Mouse (Mus musculus) limb, embryonic 12.5 days (tissue): ENCODE measurements around the gene Tspan12. TPM values are rescaled to one million over a fixed set of nuclear protein-coding genes. Genes with fewer than 3 reads are reported as not detected.

Experiments used
- ATAC-seq: fragments of 200-750 bp; cut with Nextera tagmentation; 2 replicates; pipeline ENCODE4 v1.8.0; 2017; ENCODE audit warnings: low read depth, moderate TSS enrichment; ENCODE audit not compliant: insufficient number of reproducible peaks, insufficient read depth, low FRiP score, low TSS enrichment
- H3K27ac ChIP-seq: fragments of 300-500 bp; sonication (generic); 2 replicates; pipeline ENCODE4 v1.5.1; 2016; ENCODE audit warnings: mild to moderate bottlenecking, moderate library complexity
- H3K27me3 ChIP-seq: fragments of 300-500 bp; sonication (generic); 2 replicates; pipeline ENCODE4 v1.6.1; 2016; ENCODE audit warnings: mild to moderate bottlenecking, moderate library complexity
- H3K36me3 ChIP-seq: fragments of 300-500 bp; sonication (generic); 2 replicates; pipeline ENCODE4 v1.6.1; 2016; ENCODE audit warnings: mild to moderate bottlenecking, moderate library complexity
- H3K4me1 ChIP-seq: fragments of 300-500 bp; sonication (generic); replicated peaks from 2 replicates; pipeline ENCODE4 v1.6.1; 2016
- H3K4me2 ChIP-seq: fragments of 300-500 bp; sonication (generic); 2 replicates; pipeline ENCODE4 v1.6.1; 2016; ENCODE audit warnings: mild to moderate bottlenecking, moderate library complexity
- H3K4me3 ChIP-seq: fragments of 300-500 bp; sonication (generic); replicated peaks from 2 replicates; pipeline ENCODE4 v1.5.1; 2016; ENCODE audit warnings: mild to moderate bottlenecking
- H3K9ac ChIP-seq: fragments of 300-500 bp; sonication (generic); replicated peaks from 2 replicates; pipeline ENCODE4 v1.6.1; 2016; ENCODE audit warnings: mild to moderate bottlenecking, moderate library complexity
- H3K9me3 ChIP-seq: fragments of 300-500 bp; sonication (generic); 2 replicates; pipeline ENCODE4 v1.6.1; 2016; ENCODE audit warnings: mild to moderate bottlenecking, moderate library complexity
- WGBS: fragments of 180-500 bp; shearing (Covaris S2); methylation state at CpG from one replicate; pipeline ENCODE4 v1.1.7; 2016; 5-methylcytosine and 5-hydroxymethylcytosine counted together
- polyA plus RNA-seq: library from polyadenylated mRNA; unstranded; fragments of >200 nt; fragmentation: Nextera tagmentation; extraction: Ambion mirVana; gene quantifications from 2 replicates; pipeline ENCODE4 v1.2.1, GENCODE M21; 2016

Gene Tspan12
- polyA plus RNA-seq, 1 experiment from 2014 or later = 40.6 TPM

DNA sequence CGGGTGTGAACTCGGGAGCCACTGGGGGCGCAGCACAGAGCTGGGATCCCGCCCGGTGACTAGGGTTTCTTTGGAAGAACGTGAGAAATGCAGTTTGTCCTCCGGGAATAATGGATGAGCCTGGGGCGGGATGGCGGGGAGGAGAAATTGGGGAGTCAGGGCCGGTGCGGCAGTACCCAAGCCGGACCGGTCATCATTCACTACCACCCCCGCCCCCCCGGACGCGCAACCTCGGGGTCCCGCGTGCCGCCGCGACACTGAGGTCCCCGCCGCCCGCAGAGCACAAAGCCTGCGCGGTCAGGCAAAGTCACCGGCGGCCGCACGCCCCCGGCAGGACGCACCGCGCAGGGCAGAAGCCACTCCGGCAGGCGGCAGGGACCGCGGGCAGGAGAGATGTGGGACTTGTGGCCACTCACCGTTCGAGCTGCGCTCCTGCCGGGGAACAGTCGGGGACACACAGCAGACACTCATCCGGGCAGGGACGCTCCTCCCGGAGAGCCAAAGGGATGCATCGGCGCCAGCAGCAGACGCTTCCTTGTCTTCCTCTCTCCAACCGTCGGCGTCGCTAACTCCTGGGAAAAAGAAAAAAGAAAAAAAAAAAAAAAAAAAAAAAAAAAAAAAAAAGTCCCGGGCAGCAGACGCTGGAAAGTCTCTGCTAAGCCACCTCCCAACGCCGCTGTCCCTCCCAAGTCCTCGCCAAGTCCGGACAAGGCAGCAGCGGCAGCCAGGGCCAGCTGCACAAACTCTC, 545 bp downstream of the Tspan12 start:
- ATAC-seq = peak; percentile 75
- peaks cover 12% of the 10 kb centered on the region; the same call in 1 of the 2 replicates for H3K36me3 ChIP-seq
- H3K4me3 ChIP-seq = peak overlapping the region; percentile 83
- under 1% methylated on average over 61 of the region's 62 CpGs for WGBS
- H3K27me3 ChIP-seq = no peaks in the 10 kb centered on the region
- no peaks in the 10 kb centered on the region for H3K9me3 ChIP-seq
- peaks cover 20% of the 10 kb centered on the region; the same call in 1 of the 2 replicates for H3K4me1 ChIP-seq
- peak overlapping the region; percentile 90 for H3K27ac ChIP-seq
- peak overlapping the region; percentile 87 for H3K9ac ChIP-seq
- H3K4me2 ChIP-seq = peak overlapping the region; percentile 63

DNA sequence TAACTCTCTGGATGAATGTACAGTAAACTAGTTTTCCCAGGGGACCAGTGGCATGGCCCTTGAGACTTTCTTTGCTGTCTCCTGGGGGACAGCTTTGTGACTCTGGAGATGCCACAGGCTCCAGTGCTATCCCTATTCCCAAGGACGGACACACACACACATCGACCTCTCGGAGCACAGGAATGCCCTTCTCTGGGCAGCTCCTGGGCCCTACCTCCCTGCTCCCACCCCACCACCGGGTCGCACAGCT, 1.0 kb downstream of the Tspan12 start:
- Histone ChIP-seq H3K36me3 (peaks cover 12% of the 10 kb centered on the region; the same call in 1 of the 2 replicates), H3K4me3 (peak overlapping the region; percentile 83), H3K4me2 (peak overlapping the region; percentile 63), H3K4me1 (peaks cover 20% of the 10 kb centered on the region; the same call in 1 of the 2 replicates), H3K27ac (peak overlapping the region; percentile 90), H3K27me3 (no peaks in the 10 kb centered on the region), H3K9ac (peak overlapping the region; percentile 87), H3K9me3 (no peaks in the 10 kb centered on the region)
- 0% methylated on average over 5 of the region's 5 CpGs for WGBS
- ATAC-seq = peak; percentile 92

DNA sequence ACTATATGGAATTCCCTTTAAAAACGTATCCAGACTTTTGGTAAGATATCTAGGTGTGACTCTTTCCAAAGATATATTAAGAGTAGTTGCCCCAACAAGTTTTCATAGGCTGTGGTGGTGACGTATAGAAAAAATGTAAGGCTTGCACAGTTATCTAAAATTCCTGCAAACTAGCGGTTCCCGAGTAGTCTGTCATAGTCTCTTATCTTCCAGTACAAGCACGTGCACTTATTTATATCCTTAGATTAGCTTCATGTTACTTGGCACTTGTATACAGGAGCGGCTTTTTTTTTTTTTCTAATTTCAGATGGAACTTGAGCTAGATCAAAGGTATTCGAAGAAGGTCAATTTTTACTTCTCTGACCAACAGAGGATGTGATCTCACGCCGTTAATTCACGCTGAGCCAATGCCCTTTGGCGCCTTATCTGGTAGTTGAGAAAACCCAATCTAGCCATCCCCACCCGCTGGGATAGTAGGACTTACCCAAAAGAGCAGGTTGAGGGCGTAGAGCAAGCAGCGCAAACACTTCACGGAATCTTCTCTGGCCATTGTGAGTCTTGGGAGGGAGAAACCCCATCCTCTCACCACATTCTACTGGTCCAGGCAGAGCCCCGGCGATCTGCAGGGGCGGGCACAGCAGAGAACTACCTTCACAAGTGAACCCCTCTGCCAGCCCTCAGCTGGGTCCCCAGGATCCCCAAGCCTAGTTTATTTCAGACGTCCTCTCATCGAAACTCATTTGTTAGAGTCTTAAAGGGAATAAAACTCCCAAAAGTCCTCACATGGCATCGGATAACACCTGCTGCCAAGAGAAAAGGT, 1.6 kb downstream of the Tspan12 start:
- no peak for ATAC-seq
- peaks cover 18% of the 10 kb centered on the region; the same call in 1 of the 2 replicates for H3K4me1 ChIP-seq
- H3K27ac ChIP-seq = no peak overlapping the region
- H3K27me3 ChIP-seq = no peaks in the 10 kb centered on the region
- peak overlapping the region; percentile 63 for H3K4me2 ChIP-seq
- 25% methylated on average over 21 of the region's 21 CpGs for WGBS
- no peaks in the 10 kb centered on the region for H3K9me3 ChIP-seq
- peak overlapping the region; percentile 83 for H3K4me3 ChIP-seq
- H3K9ac ChIP-seq = peak overlapping the region; percentile 87
- H3K36me3 ChIP-seq = peaks cover 15% of the 10 kb centered on the region; the same call in 1 of the 2 replicates

DNA sequence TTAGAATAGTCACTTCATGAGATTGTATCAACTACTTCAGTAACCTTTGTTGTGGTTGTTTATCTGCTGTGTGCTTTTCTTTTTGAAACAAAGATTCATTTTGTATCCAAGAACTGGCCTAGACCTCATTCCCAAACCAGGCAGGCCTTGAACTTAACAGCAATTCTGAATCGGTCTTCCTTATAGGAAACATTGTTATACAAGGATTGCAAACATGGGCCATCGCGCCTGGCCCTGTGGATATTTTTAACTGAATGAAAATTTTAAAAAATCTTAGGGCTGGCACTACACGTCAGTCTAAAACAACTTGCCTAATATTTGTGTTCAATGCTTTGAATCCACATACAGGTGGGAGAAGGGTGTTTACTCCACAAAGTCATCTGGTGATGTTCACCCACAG, 3.5 kb downstream of the Tspan12 start:
- no peak overlapping the region for H3K4me2 ChIP-seq
- peaks cover 18% of the 10 kb centered on the region; the same call in 1 of the 2 replicates for H3K4me1 ChIP-seq
- ATAC-seq = no peak
- no peak overlapping the region for H3K9ac ChIP-seq
- no peaks in the 10 kb centered on the region for H3K27me3 ChIP-seq
- H3K9me3 ChIP-seq = no peaks in the 10 kb centered on the region
- peaks cover 18% of the 10 kb centered on the region; the same call in 1 of the 2 replicates for H3K36me3 ChIP-seq
- 95% methylated on average over 4 of the region's 4 CpGs for WGBS
- no peak overlapping the region for H3K4me3 ChIP-seq
- no peak overlapping the region for H3K27ac ChIP-seq

DNA sequence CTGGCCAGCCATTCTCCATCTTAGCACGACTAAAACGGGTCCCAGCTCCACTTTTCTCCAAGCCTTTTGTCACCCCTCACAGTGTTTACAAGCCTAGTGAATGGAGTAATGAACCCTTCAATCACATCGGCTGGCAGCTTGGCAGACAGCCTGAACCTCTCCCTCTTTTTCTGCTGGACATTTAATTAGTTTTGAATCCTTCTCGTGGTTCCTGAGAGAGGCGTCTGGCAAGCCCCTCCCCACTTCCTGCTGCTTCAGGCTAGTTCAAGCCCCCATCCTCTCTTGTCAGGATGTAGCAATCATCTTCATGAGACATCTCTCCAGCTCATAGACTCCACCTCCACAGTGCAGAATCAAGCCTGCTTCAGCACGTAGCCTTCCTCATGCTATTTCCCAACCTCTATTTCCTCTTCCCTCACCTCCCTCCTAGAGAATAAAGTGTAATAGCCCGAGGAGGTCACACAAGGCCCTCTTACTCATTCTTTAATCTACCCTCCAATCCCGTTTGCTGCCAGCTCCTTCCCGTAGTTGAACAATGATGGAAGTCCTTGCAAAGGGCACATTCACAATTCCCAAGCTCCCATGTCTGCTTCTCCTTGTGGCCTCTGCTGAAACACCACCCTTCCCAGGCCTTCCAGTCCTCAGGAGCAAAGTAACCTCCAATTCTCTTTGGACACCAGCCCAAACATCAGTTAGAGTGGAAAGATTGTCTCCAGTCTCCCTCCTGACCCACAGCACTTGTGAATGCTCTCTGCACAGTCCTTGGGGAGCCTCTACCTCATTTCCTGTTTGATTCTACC, 12.1 kb downstream of the Tspan12 start:
- peak overlapping the region; percentile 26; the same call in 1 of the 2 replicates for H3K4me2 ChIP-seq
- peak; percentile 59; the same call in 1 of the 2 replicates for ATAC-seq

DNA sequence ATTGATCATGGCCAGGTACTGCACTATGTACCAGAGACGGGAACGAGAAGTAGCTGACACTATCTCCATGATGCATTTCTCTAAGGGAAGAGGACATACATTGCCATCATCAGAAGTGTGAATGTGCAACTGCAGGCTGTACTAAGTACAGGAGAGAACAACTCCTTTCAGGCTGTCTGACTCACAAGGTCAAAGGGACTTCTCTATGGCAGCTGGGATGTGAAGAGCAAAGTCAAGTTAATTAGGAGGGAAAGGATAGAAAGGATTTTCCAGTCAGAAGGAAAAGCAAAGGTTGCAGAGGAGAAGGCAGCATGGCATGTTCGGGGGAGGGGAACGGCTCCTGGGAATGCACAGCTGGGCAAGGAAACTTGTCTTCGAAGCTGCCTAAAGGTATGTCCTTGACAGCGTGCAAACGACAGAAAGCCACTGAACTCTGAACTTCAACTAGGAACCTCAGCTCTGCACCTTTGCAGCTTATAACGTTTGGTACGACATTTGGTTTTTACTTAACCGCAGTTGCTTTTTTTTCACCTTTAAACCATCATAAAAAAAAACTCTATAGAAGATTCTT, 13.0 kb downstream of the Tspan12 start:
- H3K9ac ChIP-seq = no peak overlapping the region
- H3K27ac ChIP-seq = no peak overlapping the region
- no peak overlapping the region for H3K4me2 ChIP-seq
- peaks cover 14% of the 10 kb centered on the region for H3K36me3 ChIP-seq
- no peaks in the 10 kb centered on the region for H3K9me3 ChIP-seq
- WGBS = 50% methylated on average over 10 of the region's 10 CpGs
- H3K27me3 ChIP-seq = no peaks in the 10 kb centered on the region
- peaks cover 18% of the 10 kb centered on the region for H3K4me1 ChIP-seq
- ATAC-seq = no peak
- no peak overlapping the region for H3K4me3 ChIP-seq

More for the DNA sequence above, 12.1 kb downstream of the Tspan12 start:
- WGBS = 25% methylated on average over 9 of the region's 9 CpGs
- Histone ChIP-seq H3K27ac (peak overlapping the region; percentile 41; the same call in 1 of the 2 replicates), H3K27me3 (no peaks in the 10 kb centered on the region), H3K36me3 (peaks cover 7% of the 10 kb centered on the region), H3K4me3 (no peak overlapping the region), H3K4me1 (peaks cover 18% of the 10 kb centered on the region), H3K9me3 (no peaks in the 10 kb centered on the region), H3K9ac (no peak overlapping the region)

DNA sequence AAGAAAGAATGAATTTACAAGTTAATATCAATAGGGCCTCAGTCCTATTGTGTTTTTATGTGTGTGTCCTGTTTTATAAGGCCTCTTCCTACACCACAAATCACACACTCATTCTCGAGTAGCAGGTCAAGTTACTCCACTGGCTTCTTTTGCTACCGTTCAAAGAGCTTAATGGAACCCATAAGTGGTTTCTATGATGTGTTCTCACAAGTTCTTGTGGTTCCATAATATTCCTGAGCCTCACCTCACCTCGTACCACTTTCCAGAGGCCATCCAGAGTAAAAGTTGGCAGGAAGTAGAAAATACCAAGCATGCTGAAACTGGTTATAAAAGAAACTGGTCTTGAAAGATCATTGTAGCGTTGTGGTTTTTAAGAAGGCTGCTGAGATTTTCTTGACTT, 18.8 kb downstream of the Tspan12 start:
- no peak overlapping the region for H3K4me3 ChIP-seq
- H3K27ac ChIP-seq = no peak overlapping the region
- no peaks in the 10 kb centered on the region for H3K9me3 ChIP-seq
- no peaks in the 10 kb centered on the region for H3K27me3 ChIP-seq
- WGBS = 82% methylated on average over 4 of the region's 4 CpGs
- H3K4me2 ChIP-seq = no peak overlapping the region
- no peak for ATAC-seq
- H3K4me1 ChIP-seq = no peaks in the 10 kb centered on the region
- peaks cover 29% of the 10 kb centered on the region for H3K36me3 ChIP-seq
- H3K9ac ChIP-seq = no peak overlapping the region

DNA sequence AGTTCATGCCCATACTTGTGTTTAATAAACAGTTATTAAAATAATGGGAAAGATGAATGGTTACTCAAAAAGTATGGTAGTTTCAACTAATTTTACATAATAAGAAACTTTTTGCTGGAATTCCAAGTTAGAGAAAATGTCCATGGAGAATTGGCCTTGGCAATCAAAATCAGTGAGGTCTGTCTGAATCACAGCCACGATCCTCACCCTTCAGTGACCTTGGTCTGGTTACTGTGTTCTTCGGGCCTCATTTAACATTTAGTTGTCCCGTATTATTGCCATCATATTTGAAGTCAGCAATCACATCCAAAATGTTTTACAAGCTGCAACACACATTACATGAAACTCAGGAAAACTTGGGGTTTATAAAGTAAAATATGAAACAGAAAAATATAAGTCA, 20.4 kb downstream of the Tspan12 start:
- no peaks in the 10 kb centered on the region for H3K27me3 ChIP-seq
- H3K36me3 ChIP-seq = peaks cover 29% of the 10 kb centered on the region
- H3K9ac ChIP-seq = no peak overlapping the region
- 81% methylated on average over 3 of the region's 3 CpGs for WGBS
- ATAC-seq = no peak
- no peak overlapping the region for H3K4me3 ChIP-seq
- no peaks in the 10 kb centered on the region for H3K9me3 ChIP-seq
- H3K27ac ChIP-seq = no peak overlapping the region
- no peak overlapping the region for H3K4me2 ChIP-seq
- H3K4me1 ChIP-seq = no peaks in the 10 kb centered on the region

DNA sequence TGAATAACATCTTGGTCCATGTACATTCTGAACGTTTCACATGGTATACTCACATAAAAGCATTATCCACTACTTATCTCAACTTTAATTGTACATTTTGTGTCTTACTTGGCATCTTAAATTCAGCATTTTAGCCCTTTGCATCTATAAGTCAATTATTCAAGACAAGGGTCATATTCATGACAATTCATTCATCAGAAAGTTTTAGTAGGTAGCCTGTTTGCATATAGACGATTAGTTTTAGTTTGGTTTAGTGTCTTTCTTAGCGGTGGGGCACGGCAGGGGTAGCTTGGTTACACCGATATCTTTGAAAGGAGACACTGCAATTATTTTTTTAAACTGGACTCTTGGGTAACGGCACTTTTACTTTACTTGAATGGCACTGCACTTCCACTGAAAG, 21.4 kb downstream of the Tspan12 start:
- WGBS = 82% methylated on average over 6 of the region's 6 CpGs
- Histone ChIP-seq H3K27ac (no peak overlapping the region), H3K4me3 (no peak overlapping the region), H3K9me3 (no peaks in the 10 kb centered on the region), H3K36me3 (peaks cover 29% of the 10 kb centered on the region), H3K4me2 (no peak overlapping the region), H3K9ac (no peak overlapping the region), H3K4me1 (no peaks in the 10 kb centered on the region), H3K27me3 (no peaks in the 10 kb centered on the region)
- ATAC-seq = no peak

DNA sequence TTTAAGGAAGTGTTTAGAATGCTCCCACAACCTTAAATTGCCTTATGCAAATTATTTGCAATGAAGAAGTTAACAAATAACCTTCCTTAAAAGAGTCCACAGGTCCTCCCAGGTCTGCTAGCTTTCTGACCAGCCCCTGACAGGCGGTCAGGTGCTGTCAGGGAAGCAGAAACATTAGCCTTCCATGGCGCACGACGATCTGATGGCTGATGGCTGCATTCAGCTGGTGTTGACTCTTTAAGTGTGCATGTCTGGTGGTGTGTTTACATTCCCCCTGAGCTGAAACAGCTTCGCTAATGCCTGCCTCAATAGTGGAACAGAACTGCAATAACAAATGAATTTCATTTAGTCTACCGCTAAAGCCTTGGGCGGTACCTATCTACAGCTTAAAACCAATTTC, 22.4 kb downstream of the Tspan12 start:
- no peaks in the 10 kb centered on the region for H3K27me3 ChIP-seq
- no peaks in the 10 kb centered on the region for H3K9me3 ChIP-seq
- peaks cover 20% of the 10 kb centered on the region for H3K36me3 ChIP-seq
- no peak for ATAC-seq
- no peak overlapping the region for H3K4me2 ChIP-seq
- 65% methylated on average over 7 of the region's 7 CpGs for WGBS
- H3K9ac ChIP-seq = no peak overlapping the region
- no peak overlapping the region for H3K4me3 ChIP-seq
- H3K27ac ChIP-seq = no peak overlapping the region
- H3K4me1 ChIP-seq = no peaks in the 10 kb centered on the region
